Mouse (Mus musculus) embryo, embryonic 9.5 days (tissue): ENCODE data around the gene Sde2.
"Not testable (repeated sequence)": the region's sequence is repeated elsewhere in the genome, so short reads cannot be mapped to it uniquely, and the experiment has no call there.

Experiments
- DNase-seq: peaks from one replicate; pipeline ENCODE4 v3.0.0-alpha.2; 2017; ENCODE audit errors: extremely low spot score

The Sde2 gene

DNA sequence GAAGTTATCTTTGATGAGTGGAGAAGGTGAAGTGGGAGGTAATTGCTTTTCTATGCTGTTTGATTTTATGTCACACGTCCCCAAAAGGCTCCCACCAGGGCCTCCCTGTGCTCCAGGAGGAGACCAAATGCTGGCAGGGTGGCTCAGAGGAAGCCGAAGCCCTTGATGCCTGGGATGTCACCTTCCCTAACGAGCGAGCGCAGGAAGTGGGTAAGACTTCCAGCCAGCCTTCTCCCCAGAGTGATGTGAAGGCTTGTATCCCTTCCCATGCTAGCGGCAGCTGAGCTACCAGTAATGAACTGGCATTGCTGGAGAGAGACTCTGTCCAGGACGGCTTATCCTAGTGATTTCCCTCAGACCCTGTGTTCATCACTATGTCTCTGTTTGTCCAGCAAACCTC is 32.8 kb downstream of the Sde2 start:
- DNase-seq, result no peak

DNA sequence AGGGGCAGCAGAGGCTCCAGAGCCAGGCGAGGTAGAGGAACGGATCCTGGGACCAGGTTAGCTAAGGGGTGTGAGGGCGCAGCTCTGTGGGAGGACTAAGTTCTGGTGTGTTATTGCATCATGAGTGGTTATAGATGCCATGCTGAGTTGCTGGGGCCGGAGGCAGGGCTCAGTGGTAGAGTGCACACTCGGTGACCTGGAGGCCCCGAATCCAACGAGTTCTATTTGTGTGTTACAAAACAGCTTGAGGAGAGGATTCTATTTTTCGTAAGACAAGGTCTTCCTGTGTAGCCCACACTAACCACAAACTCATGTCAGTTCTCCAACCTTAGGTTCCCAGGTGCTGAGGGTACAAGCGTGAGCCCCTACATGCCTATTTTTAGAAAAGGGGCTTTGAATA is 33.6 kb downstream of the Sde2 start:
- no peak for DNase-seq

DNA sequence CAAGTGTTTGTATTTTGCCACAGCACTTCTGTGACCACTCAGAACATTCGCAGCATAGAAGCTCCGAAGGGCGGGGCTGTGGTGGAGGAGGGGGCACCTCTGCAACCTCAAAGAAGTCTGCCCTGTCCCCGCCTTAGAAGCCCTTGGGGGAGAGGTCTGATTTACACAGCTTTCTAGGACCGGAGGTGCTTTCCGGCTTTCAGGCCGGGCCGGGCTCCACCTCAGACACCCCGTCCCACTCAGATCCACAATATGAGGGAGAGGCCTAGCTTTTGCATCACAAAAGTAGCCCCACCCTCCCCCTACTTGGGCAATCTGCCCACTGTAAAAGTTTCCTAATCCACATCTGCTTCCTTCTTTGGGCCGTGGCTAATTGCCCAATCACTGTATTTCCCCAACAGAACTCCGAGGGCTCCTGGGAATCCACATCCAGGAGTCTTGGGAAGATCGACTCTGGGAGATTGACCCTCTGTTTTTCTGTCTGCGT is 37.7 kb downstream of the Sde2 start:
- DNase-seq, result peak; percentile 31

GRCm38 (mm10) chr1:180889172-180889571 is 38.2 kb downstream of the Sde2 start:
- DNase-seq, result no peak

- no peak for DNase-seq
These were observed 38.9 kb downstream of the Sde2 start for GRCm38 (mm10) chr1:180889841-180890240.

- no peak for DNase-seq
These were observed 41.9 kb downstream of the Sde2 start, which contains the start of gene Lefty2 for GRCm38 (mm10) chr1:180892808-180893207. Gene Lefty2, plus strand, starts transcription at chr1:180893108.

DNA sequence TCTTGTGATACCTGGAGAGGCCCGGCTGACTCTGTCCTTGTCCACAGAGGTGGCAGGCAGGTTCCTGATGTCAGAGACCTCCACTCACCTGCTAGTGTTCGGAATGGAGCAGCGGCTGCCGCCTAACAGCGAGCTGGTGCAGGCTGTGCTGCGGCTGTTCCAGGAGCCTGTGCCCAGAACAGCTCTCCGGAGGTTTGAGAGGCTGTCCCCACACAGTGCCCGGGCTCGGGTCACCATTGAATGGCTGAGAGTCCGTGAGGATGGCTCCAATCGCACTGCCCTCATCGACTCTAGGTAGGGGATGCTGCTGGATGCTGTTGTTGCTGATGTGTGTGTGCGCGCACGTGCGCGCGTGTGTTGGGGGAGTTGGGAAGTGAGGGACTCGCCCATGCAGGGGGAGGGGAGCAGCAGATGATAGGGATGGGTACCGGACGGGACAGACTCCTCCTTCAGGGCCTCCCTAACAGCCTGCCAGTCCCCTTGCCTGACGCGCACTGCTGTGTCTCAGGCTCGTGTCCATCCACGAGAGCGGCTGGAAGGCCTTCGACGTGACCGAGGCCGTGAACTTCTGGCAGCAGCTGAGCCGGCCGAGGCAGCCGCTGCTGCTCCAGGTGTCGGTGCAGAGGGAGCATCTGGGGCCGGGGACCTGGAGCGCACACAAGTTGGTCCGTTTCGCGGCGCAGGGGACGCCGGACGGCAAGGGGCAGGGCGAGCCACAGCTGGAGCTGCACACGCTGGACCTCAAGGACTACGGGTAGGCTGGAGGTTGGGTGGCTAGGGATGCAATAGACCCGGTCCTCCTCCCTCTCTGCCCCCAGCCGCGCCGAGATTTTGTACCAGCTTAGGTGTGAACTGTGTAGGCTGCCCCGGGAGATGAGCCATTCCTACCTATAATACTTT is 43.4 kb downstream of the Sde2 start:
- DNase-seq, result not testable (repeated sequence)

DNA sequence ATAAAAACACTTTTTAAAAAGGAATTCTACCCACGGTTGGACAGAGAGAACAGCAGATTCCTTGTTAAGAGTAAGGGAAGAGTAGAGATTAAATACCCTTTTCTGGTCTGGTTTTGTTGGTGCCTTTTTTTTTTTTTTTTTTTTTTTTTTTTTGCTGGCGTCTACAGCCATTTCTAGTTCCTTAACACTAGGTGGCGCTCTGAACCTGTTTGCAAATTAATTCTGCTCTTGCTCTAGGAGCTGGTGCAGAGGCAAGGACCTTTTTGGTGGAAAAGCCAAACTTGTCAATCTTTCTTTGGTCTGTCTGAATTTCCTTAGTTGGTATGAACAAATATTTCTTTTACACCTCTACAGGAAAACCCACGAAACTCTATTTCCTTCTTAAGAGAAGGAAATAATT is 50.2 kb downstream of the Sde2 start:
- DNase-seq, result peak; percentile 41

- DNase-seq, result no peak
These were observed 52.0 kb downstream of the Sde2 start for GRCm38 (mm10) chr1:180902915-180903314.

GRCm38 (mm10) chr1:180903666-180904038 is 52.7 kb downstream of the Sde2 start:
- no peak for DNase-seq

DNA sequence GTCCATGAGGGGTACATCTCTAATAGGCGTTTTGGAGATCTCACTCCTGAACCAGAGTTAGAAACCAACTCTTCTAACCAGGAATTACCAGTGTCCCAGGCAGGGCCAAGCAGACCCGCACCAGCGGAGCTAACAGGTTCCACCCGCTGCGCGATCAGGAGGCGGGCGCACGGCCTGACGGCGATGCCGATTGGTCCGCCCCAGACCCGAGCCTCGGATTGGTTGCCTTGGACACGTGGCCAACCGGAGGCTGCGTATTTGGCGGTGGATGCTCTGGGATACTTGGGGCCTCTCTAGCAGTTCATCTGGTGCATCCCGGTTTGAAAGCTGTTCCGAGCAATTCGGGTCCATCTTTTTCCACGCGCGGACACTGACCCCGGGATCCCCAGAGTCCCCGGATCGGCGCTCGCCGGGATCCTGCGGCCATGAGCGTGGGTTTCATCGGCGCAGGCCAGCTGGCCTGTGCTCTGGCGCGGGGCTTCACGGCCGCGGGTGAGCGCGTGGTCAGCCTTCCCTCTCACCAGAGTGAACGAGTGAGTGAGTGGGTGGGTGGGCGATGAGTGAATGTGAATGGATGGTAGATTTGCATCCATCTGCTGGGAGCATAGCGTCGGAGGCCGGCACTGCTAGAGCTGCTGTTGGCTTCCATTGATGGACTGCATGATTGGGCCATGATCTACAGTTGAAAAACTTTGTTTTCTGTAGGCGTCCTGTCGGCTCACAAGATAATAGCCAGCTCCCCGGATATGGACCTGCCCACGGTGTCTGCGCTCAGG is 53.3 kb downstream of the Sde2 start, which contains the start of gene Pycr2:
Pycr2 (plus strand) TSS at position 255 of the 776 bp plus-strand sequence.
- peak; percentile 94 for DNase-seq

- no peak for DNase-seq
These were observed 53.8 kb downstream of the Sde2 start for GRCm38 (mm10) chr1:180904815-180905080.

- no peak for DNase-seq
These were observed 54.4 kb downstream of the Sde2 start for GRCm38 (mm10) chr1:180905307-180905706.

DNA sequence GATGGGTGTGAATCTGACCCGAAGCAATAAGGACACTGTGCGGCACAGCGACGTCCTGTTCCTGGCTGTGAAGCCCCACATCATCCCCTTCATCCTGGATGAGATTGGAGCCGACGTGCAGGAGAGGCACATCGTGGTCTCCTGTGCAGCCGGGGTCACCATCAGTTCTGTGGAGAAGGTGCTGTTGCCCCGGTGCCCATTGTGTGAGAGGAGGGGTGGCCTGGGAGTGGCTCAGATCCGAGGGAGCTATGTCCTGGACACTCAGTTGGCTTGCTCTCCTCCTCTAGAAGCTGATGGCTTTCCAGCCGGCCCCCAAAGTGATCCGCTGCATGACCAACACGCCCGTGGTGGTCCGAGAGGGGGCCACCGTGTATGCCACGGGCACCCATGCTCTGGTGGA is 54.9 kb downstream of the Sde2 start:
- no peak for DNase-seq

GRCm38 (mm10) chr1:180906461-180907147 is 55.7 kb downstream of the Sde2 start:
- DNase-seq, result no peak

- DNase-seq, result no peak
These were observed 60.2 kb downstream of the Sde2 start for GRCm38 (mm10) chr1:180911138-180911537.

GRCm38 (mm10) chr1:180911653-180912287 is 60.8 kb downstream of the Sde2 start:
- DNase-seq, result no peak

DNA sequence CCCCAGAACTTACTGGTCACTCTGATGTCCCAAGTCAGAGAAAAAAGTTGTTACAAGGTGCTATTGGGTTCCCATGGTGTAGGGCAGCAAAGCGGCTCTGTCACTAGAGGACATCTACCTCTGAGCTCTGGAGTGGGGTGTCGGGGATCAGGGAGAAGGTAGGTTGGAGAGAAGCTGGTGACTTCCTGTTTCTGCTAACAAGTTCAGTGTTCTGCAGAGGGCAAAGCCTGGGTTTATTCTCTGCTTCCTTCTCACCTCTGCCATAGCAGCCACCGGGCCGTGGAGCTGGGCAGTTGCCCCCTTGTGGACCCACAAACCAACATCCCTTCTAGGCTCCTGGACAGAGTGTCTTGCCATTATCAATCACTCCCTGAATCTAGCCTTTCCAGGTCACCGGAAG is 61.9 kb downstream of the Sde2 start:
- DNase-seq, result no peak

DNA sequence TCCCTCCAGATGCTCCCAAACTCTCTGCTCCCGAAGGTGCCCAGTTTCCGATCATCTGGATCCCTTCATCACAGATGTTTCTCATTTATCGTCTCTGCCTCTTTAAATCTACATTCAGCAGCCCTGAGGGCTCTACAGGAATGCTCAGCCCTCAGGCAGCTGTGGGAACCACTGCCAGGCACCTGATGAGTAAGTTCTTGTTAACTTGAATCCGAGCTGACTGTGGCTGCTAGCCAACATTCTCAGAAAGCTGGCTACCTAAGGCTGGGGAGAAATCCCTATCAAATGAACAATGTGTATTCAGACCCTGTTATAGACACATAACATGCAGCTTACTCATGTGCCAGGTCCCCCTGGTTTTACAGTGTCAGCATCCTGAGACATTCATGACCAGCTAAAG is 62.9 kb downstream of the Sde2 start:
- DNase-seq, result no peak

- DNase-seq, result no peak
These were observed 65.5 kb downstream of the Sde2 start for GRCm38 (mm10) chr1:180916425-180916824.

GRCm38 (mm10) chr1:180917053-180917452 is 66.1 kb downstream of the Sde2 start:
- no peak for DNase-seq
